Mouse (Mus musculus) c-Kit-positive CD71-positive TER-119-negative erythroid progenitor cells, embryonic 14.5 days (primary cell): ENCODE measurements around the gene Chka.

Experiments used
- DNase-seq: peaks from one replicate; pipeline ENCODE4 v3.0.0-alpha.2; 2013; ENCODE audit warnings: low read depth

The Chka gene

GRCm38 (mm10) chr19:3916727-3917126 lies 65.2 kb downstream of the Chka start:
- DNase-seq: no peak

GRCm38 (mm10) chr19:3919928-3920327 lies 68.4 kb downstream of the Chka start:
- no peak for DNase-seq

- no peak for DNase-seq
These were observed 71.2 kb downstream of the Chka start for GRCm38 (mm10) chr19:3922661-3923371.

- DNase-seq: no peak
These were observed 72.0 kb downstream of the Chka start for GRCm38 (mm10) chr19:3923586-3923985.

GRCm38 (mm10) chr19:3924190-3924589 lies 72.6 kb downstream of the Chka start:
- DNase-seq: no peak

DNA sequence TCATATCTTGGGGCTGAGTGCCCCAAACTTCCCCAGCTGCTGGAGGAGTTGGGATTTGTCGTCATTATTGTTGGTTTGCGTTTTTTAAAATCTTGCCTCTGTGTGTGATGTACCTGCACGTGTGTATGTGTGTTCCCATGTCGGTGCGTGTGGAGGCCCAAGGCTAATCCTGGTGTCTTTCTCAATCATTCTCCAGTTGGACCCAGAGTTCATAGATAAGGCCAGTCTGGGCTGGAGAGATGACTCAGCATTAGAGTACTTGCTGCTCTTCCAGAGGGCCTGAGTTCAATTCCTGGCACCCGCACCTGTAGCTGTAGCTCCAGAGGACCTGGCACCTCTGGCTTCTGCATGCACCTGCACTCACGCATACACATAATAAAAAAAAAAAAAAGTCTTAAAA lies 73.3 kb downstream of the Chka start:
- DNase-seq: no peak

DNA sequence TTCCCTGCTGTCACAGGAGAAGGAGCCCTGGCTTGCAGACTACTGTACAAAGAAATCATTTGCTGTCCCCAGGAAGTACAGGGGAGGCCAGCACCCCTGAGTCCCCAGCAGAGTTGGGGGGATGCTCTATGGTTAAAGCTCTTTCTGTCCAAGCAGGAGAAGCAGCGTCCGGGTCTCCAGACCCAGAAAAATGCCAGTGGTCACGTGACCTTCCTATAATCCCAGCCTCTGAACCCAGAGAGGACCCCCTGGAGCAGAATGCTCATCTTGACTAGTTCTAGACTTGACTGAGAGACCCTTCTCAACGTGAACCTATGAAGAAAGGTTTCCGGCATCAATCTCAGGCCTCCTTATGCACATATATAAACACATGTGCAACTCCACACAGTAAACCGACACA lies 74.3 kb downstream of the Chka start:
- no peak for DNase-seq

- no peak for DNase-seq
These were observed 74.7 kb downstream of the Chka start for GRCm38 (mm10) chr19:3926279-3926678.

- no peak for DNase-seq
These were observed 75.1 kb downstream of the Chka start for GRCm38 (mm10) chr19:3926685-3927084.

DNA sequence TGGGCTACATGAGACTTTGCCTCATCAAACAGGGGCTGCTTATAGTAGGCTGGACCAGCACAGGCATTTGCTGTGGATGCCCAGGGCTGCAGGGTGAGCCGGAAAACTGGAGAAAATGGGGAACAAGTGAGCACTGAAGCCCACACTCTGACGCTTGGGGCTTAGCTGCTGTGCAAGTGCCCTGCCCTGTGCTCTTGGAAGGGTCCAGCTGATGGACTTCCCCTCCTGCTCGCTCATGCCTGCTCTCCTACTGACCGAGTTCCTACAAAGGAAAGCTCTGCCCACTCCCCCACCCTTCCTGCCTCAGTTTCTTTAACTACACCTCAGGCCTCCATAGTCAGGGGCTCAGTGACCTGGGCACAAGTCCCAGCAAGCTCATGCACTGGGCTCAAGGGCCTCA lies 76.4 kb downstream of the Chka start:
- no peak for DNase-seq

DNA sequence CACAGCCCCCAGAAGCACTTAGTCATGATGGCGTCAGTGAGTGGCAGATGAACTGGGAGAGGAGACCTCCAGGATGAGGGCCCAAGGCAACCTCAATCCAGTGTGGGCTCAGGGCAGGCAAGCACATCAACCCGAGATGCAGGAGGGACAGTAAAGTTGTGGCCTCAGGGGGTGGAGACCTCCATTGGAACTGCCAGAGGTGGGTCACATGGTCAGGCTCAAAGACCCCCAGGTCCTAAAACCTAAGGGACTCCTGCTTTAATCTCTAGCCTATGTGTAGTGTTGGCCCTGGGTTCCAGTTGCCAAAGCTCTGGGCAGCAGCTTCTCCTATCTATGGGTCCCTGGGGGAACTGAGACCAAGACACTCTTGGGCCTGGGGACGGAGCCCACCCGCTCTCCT lies 77.2 kb downstream of the Chka start:
- no peak for DNase-seq

DNA sequence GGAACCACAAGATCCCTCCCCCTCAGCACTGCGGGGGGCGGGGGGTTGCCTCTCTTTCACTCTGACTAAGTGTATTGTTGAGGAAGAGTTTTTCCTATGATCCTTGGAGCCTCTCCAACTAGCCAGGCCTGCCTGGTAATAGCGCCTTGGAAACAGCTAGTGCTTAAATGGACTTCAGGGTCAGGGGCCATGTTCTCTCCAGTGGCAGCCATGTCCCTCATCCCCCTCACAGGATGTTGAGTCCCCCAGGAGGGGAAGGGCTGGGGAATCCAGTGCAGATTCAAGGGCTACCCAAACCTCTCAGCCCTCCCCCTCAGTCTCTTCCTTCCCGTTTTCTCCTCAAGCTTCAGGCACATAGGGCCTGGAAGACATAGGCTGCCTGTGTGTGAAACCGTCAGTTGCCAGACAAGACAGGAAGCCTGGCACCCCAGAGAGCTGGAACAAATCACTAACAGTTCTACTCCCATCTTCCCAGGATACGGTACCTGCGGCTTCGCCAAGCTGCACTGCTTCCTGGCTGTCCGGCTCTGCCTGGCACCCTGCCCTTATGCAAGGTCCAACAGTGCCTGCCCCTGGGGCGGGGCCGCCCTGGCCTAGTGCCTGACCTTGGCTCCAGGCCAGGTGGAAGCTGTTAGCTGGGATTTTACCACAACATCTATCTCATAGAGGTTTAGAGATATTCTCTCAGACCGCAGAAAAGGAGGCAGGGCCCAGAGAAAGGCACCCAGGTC lies 77.8 kb downstream of the Chka start, which contains the start of gene Aldh3b1:
Gene Aldh3b1 (minus strand): TSS at position 598 of the 731 bp plus-strand sequence.
- DNase-seq: no peak

GRCm38 (mm10) chr19:3930262-3931057 lies 78.9 kb downstream of the Chka start:
- DNase-seq: no peak

- DNase-seq: no peak
These were observed 80.1 kb downstream of the Chka start for GRCm38 (mm10) chr19:3931716-3932115.

DNA sequence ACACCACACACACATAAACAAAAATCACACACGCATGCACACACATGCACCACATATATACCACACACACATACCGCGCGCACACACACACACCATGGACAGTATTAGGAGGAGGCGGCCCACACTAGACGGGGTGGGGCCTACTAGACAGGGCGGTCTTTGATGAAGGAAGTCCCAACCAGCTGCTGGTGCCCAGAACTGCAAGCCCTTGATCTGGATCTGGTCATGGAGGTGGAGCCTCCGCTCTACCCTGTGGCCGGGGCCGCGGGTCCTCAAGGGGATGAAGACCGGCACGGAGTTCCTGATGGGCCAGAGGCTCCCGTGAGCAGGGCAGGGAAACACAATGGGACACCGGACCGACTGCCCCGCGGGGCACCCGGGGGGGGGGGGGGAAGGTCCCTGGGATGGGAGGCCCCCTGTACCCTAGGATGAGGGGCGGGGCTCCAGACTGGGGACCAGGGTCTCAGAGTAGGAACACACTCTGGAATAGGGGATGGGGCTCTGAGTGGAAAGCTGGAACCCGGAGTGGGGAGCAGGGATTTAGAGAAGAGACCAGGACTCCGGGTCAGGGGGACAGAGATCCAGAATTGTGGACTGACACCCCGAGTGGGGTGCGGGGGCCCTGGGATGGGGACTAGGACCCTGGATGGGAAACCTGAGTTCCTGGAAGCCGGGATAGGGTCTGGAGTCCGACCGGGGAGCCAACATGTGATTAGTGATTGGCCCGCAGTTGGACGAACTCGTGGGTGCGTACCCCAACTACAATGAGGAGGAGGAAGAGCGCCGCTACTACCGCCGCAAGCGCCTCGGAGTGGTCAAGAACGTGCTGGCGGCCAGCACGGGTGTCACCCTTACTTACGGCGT lies 83.7 kb downstream of the Chka start, which contains the start of gene Unc93b1:
Gene Unc93b1 (plus strand): TSS at position 155 of the 864 bp plus-strand sequence.
- DNase-seq: peak; percentile 41

GRCm38 (mm10) chr19:3935896-3936850 lies 84.6 kb downstream of the Chka start:
- DNase-seq: no peak

DNA sequence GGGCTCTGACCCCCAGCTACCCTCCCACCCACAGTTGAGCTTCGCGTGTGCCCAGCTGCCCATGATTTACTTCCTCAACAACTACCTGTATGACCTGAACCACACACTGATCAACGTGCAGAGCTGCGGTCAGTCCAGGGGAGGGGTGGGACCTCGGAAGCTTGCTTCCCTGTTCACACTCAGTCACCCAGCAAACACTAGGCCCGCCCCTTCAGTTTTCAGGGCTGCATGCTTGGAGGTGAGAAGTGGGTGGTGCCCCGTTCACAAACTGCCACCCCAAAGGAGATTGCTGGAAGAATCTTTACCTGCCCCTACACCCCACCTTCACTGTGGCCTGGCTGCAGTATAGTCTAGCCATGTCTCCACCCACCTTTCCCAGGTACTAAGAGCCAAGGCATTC lies 90.7 kb downstream of the Chka start:
- no peak for DNase-seq

DNA sequence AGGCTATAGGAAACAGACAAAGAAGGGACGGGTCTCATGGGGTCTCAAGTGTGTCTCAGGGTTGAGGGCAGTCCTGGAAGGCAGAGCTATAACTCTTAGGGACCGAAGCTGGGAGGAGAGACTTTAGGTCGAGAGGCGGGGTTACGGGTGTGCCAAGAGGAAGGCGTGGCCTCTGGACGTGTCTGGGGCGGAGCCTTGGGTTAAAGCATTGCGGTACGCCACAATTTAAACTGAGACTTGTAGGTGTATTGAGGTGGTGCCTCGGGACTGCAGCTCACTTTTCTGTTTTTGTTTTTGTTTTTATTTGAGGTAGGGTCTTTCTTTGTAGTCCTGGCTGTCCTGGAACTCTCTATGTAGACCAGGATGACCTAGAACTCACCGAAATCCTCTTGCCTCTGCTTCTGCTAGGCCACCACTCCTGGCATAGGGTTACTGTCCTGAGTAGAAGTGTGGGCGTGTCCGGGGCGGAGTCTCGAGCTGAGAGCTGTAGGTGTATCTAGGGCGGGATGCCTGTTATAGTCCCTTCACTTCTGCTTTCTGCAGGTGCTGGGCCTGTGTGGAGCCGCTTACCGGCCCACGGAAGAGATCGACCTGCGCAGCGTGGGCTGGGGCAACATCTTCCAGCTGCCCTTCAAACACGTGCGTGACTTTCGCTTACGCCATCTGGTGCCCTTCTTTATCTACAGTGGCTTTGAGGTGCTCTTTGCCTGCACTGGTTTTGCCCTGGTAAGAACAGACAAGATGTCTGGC lies 91.6 kb downstream of the Chka start:
- peak; percentile 70 for DNase-seq
